Mouse (Mus musculus) inflammation-experienced regulatory T-cells (primary cell): ENCODE measurements around the gene Mcub. TPM values are rescaled to one million over a fixed set of nuclear protein-coding genes. Genes with fewer than 3 reads are reported as not detected.

Experiments
- polyA plus RNA-seq, 2 experiments: library from polyadenylated mRNA; unstranded; fragments of 100-300 nt; shearing (Covaris generic); gene quantifications; one replicate each; pipeline ENCODE4 v1.2.1; 2017

Mcub gene
- polyA plus RNA-seq: 10 to 100 TPM; 27.9 to 38.0 TPM

GRCm38 (mm10) chr3:129969432-129970395 is at the start of gene Mcub:
TSS of gene Mcub (minus strand) at chr3:129970206.

GRCm38 (mm10) chr3:129901271-129901809 is 68.7 kb downstream of the Mcub start, which contains the start of gene Casp6:
TSS of gene Casp6 (plus strand) at chr3:129901425.

GRCm38 (mm10) chr3:129878405-129879021 is 91.5 kb downstream of the Mcub start, which contains the start of gene Pla2g12a:
TSS of gene Pla2g12a (plus strand) at chr3:129878606.

Other genes starting within 250 kb of the Mcub start
- gene Egf, start 214.9 kb downstream of the Mcub start, polyA plus RNA-seq: 1 to 10 TPM; 2.2 to 7.5 TPM
- gene Lrit3, start 166.2 kb downstream of the Mcub start, polyA plus RNA-seq: not detected
- under 1 TPM in 1 of 2 experiments, not detected in 1; 0.10 TPM for gene Rrh, start 147.6 kb downstream of the Mcub start, polyA plus RNA-seq
- 100 to 1,000 TPM; 104 to 118 TPM for gene Gar1, start 138.8 kb downstream of the Mcub start, polyA plus RNA-seq
- 1 to 10 TPM in 1 of 2 experiments, not detected in 1; 1.0 TPM for gene Cfi, start 134.3 kb downstream of the Mcub start, polyA plus RNA-seq
- 10 to 100 TPM; 15.8 to 20.6 TPM for gene Pla2g12a, start 91.6 kb downstream of the Mcub start, polyA plus RNA-seq
- 10 to 100 TPM; 59.1 to 62.6 TPM for gene Casp6, start 68.8 kb downstream of the Mcub start, polyA plus RNA-seq
- gene Sec24b, start 91.3 kb upstream of the Mcub start, polyA plus RNA-seq: 10 to 100 TPM; 50.3 to 70.3 TPM
- under 1 TPM; 0.52 to 0.60 TPM for gene Col25a1, start 161.3 kb upstream of the Mcub start, polyA plus RNA-seq